Mouse (Mus musculus): ENCODE results near the gene Stxbp4.

DNA sequence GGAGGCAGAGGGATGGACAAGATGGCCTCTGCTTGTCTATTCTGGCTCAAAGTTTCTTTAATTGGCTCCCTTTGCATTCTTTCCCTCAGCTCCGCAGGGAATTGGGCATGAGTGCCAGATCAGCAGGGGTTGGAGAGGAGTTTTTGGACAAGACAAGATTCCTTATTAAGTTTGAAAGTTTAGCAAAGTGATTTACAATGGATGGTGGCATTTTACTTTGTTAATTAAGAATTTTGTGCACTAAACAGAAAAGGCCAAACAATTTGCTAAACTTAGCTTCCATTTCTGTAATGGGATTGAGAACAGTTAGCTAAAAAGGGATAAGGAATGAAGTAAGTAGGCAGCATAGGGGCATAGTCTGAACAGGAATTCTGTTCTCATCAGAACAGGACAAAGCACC lies 142.9 kb downstream of the Stxbp4 start:
- TF ChIP-seq EP300 (IDR thresholded peaks at IDR 0.05; ENCODE audit: low read depth) (no peak), CTCF (IDR thresholded peaks at IDR 0.05; ENCODE audit: low read depth) (no peak)

All from liver, postnatal 0 days (tissue).